Mouse (Mus musculus) heart, embryonic 14.5 days (tissue): ENCODE results near the gene Mucl3. TPM values are rescaled to one million over a fixed set of nuclear protein-coding genes. Genes with fewer than 3 reads are reported as not detected.

Experiments used
- ATAC-seq: fragments of 200-750 bp; cut with Nextera tagmentation; 2 replicates; pipeline ENCODE4 v1.8.0; 2017; ENCODE audit warnings: low read depth, moderate TSS enrichment; ENCODE audit not compliant: insufficient number of reproducible peaks, insufficient read depth, low FRiP score
- H3K27ac ChIP-seq, 2 experiments: fragments of 200-500 bp in 1 of 2; fragments of 300-500 bp in 1 of 2; sonication (generic) in 1 of 2; replicated peaks in 1 of 2; 2 replicates each; pipeline ENCODE4 v1.5.1; 2012 to 2014; ENCODE audit warnings: low read depth in 2 of 2, low read length in 2 of 2, control low read depth in 1 of 2, mild to moderate bottlenecking in 1 of 2, mixed read lengths in 1 of 2; ENCODE audit not compliant: control insufficient read depth in 1 of 2, insufficient read depth in 1 of 2
- H3K27me3 ChIP-seq: fragments of 300-500 bp; sonication (generic); 2 replicates; pipeline ENCODE4 v1.6.1; 2014; ENCODE audit warnings: mild to moderate bottlenecking, low read length, control low read depth; ENCODE audit not compliant: control insufficient read depth, insufficient read depth
- H3K36me3 ChIP-seq: fragments of 300-500 bp; sonication (generic); 2 replicates; pipeline ENCODE4 v1.6.1; 2014; ENCODE audit warnings: mild to moderate bottlenecking, control low read depth, low read length, mixed read lengths; ENCODE audit not compliant: control insufficient read depth, insufficient read depth
- H3K4me1 ChIP-seq, 2 experiments: fragments of 200-500 bp in 1 of 2; fragments of 300-500 bp in 1 of 2; sonication (generic) in 1 of 2; 2 replicates each; pipeline ENCODE4 v1.6.1; 2012 to 2014; ENCODE audit warnings: low read length in 2 of 2, control low read depth in 1 of 2, mixed read lengths in 1 of 2; ENCODE audit not compliant: control insufficient read depth in 2 of 2, insufficient read depth in 2 of 2
- H3K4me2 ChIP-seq: fragments of 300-500 bp; sonication (generic); 2 replicates; pipeline ENCODE4 v1.6.1; 2014; ENCODE audit warnings: mild to moderate bottlenecking, low read length
- H3K4me3 ChIP-seq, 2 experiments: fragments of 200-500 bp in 1 of 2; fragments of 300-500 bp in 1 of 2; sonication (generic) in 1 of 2; 2 replicates each; pipeline ENCODE4 v1.5.1; 2012 to 2014; ENCODE audit warnings: low read length in 2 of 2, mild to moderate bottlenecking in 2 of 2, control low read depth in 1 of 2, low read depth in 1 of 2, moderate library complexity in 1 of 2; ENCODE audit not compliant: control insufficient read depth in 1 of 2, insufficient read depth in 1 of 2
- H3K9ac ChIP-seq: fragments of 300-500 bp; sonication (generic); 2 replicates; pipeline ENCODE4 v1.6.1; 2014; ENCODE audit warnings: mild to moderate bottlenecking, low read length
- H3K9me3 ChIP-seq: fragments of 300-500 bp; sonication (generic); 2 replicates; pipeline ENCODE4 v1.6.1; 2016; ENCODE audit warnings: low read length, control low read depth; ENCODE audit not compliant: control insufficient read depth
- whole genome bisulfite sequencing: fragments of 180-500 bp; shearing (Covaris S2); extraction: QIAGEN DNeasy Blood & Tissue Kit; methylation state at CpG from one replicate; pipeline ENCODE4 v1.1.7; 2014; 5-methylcytosine and 5-hydroxymethylcytosine counted together
- polyA plus RNA-seq: library from polyadenylated mRNA; unstranded; fragments of >200 nt; fragmentation: Nextera tagmentation; extraction: Ambion mirVana; gene quantifications from 2 replicates; pipeline ENCODE4 v1.2.1, GENCODE M21; 2014

The Mucl3 gene
- polyA plus RNA-seq, 1 experiment from 2014 or later = not detected

GRCm38 (mm10) chr17:35680591-35680990 lies 37.1 kb upstream of the Mucl3 start:
- Histone ChIP-seq H3K4me3 (no peak overlapping the region), H3K36me3 (peaks cover 55% of the 10 kb centered on the region), H3K27ac (no peak overlapping the region), H3K9ac (no peak overlapping the region), H3K27me3 (no peaks in the 10 kb centered on the region), H3K9me3 (no peaks in the 10 kb centered on the region), H3K4me1 (no peaks in the 10 kb centered on the region), H3K4me2 (no peak overlapping the region)
- no peak for ATAC-seq
- WGBS = 49% methylated on average over 6 of the region's 6 CpGs

- 1% methylated on average over 23 of the region's 23 CpGs for WGBS
- no peaks in the 10 kb centered on the region for H3K27me3 ChIP-seq
- peak within 1 kb of the TSS; percentile 73 to 76 for H3K4me3 ChIP-seq
- H3K27ac ChIP-seq = peak within 1 kb of the TSS in 1 of 2 experiments; percentile 36; a peak in 1 of 4 replicates
- H3K4me2 ChIP-seq = peak within 1 kb of the TSS; percentile 79
- no peaks in the 10 kb centered on the region for H3K9me3 ChIP-seq
- peaks cover 16% of the 10 kb centered on the region; the same call in 1 of the 2 replicates for H3K36me3 ChIP-seq
- peaks cover 2 to 4% of the 10 kb centered on the region in 2 experiments; a peak in 2 of 4 replicates for H3K4me1 ChIP-seq
- peak; percentile 93 for ATAC-seq
- H3K9ac ChIP-seq = peak within 1 kb of the TSS; percentile 92
These were observed 30.0 kb upstream of the Mucl3 start, which contains the start of gene Gtf2h4 for GRCm38 (mm10) chr17:35673416-35674035. Gene Gtf2h4 (minus strand): TSS chr17:35673739.

DNA sequence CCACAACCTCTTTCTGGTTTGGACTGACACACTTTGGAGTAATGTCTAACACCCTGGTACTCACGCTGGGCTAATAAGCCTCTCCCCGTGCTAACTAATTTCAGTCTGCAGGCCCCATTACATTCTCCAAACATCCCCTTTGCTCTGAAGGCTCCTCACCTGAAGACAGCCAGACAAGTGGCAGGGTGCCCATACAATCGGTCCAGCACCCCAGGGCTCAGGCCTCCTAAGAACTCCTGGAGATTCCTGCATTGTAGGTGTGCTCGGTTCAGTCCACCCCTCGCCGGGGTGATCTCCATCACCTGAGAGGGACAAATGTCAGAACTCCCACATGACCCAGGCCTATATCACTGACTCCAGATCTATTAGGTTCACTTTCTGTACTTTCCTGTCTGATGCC lies 29.0 kb upstream of the Mucl3 start:
- H3K4me1 ChIP-seq = peaks cover 2 to 7% of the 10 kb centered on the region in 2 experiments
- WGBS = 85% methylated on average over 6 of the region's 6 CpGs
- no peak overlapping the region for H3K4me2 ChIP-seq
- no peak overlapping the region for H3K9ac ChIP-seq
- H3K36me3 ChIP-seq = peaks cover 16% of the 10 kb centered on the region; the same call in 1 of the 2 replicates
- no peak overlapping the region for H3K4me3 ChIP-seq
- H3K27me3 ChIP-seq = no peaks in the 10 kb centered on the region
- ATAC-seq = no peak
- H3K9me3 ChIP-seq = no peaks in the 10 kb centered on the region
- H3K27ac ChIP-seq = no peak overlapping the region

- peaks cover 2 to 7% of the 10 kb centered on the region in 2 experiments for H3K4me1 ChIP-seq
- no peak overlapping the region for H3K4me3 ChIP-seq
- no peak overlapping the region for H3K27ac ChIP-seq
- no peak overlapping the region for H3K9ac ChIP-seq
- no peak for ATAC-seq
- H3K27me3 ChIP-seq = no peaks in the 10 kb centered on the region
- H3K36me3 ChIP-seq = peaks cover 16% of the 10 kb centered on the region; the same call in 1 of the 2 replicates
- H3K9me3 ChIP-seq = no peaks in the 10 kb centered on the region
- H3K4me2 ChIP-seq = no peak overlapping the region
- WGBS = 89% methylated on average over 6 of the region's 6 CpGs
These were observed 28.4 kb upstream of the Mucl3 start for GRCm38 (mm10) chr17:35671846-35672245.

- Histone ChIP-seq H3K9me3 (no peaks in the 10 kb centered on the region), H3K9ac (no peak overlapping the region), H3K27ac (no peak overlapping the region), H3K27me3 (no peaks in the 10 kb centered on the region), H3K4me3 (no peak overlapping the region), H3K4me1 (peaks cover 4 to 12% of the 10 kb centered on the region in 2 experiments), H3K4me2 (no peak overlapping the region), H3K36me3 (peaks cover 28% of the 10 kb centered on the region)
- ATAC-seq = no peak
- WGBS = 92% methylated on average over 9 of the region's 9 CpGs
These were observed 26.2 kb upstream of the Mucl3 start for GRCm38 (mm10) chr17:35669731-35670130.

- peak within 1 kb of the TSS; percentile 94 for H3K4me2 ChIP-seq
- peak; percentile 78 for ATAC-seq
- H3K9ac ChIP-seq = peak within 1 kb of the TSS; percentile 91
- H3K27ac ChIP-seq = peak within 1 kb of the TSS; percentile 74 to 80
- peak within 1 kb of the TSS; percentile 77 to 89 for H3K4me3 ChIP-seq
- under 1% methylated on average over 61 of the region's 61 CpGs for WGBS
- no peaks in the 10 kb centered on the region for H3K27me3 ChIP-seq
- peaks cover 2 to 8% of the 10 kb centered on the region in 2 experiments; a peak in 3 of 4 replicates for H3K4me1 ChIP-seq
- H3K36me3 ChIP-seq = peaks cover 47% of the 10 kb centered on the region
- H3K9me3 ChIP-seq = no peaks in the 10 kb centered on the region
These were observed 24.0 kb upstream of the Mucl3 start, which contains the start of gene Vars2 for GRCm38 (mm10) chr17:35667334-35668065. Gene Vars2 (minus strand): TSS chr17:35667592.

DNA sequence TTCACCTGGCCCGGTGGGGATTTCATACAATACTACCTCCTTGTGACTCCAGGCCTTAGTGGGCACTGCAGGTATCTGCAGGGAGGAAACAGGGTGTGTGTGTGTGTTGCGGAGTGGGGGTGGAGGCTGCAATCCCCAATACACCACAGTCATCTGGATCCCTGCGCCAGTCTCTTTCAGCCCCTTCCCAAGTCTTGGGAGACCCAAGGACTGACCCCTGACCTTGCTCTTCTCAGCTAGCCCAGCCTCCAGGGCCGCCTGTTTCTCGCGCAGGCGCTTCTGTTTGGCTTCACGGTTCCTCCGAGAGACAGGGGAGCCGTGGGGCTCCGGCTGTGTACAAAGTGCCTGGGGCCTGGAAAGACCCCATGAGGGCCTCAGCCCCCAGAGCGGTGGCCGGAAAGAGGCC lies 23.4 kb upstream of the Mucl3 start:
- peak; percentile 17 for ATAC-seq
- peak overlapping the region; percentile 94 for H3K4me2 ChIP-seq
- no peaks in the 10 kb centered on the region for H3K27me3 ChIP-seq
- peak overlapping the region; percentile 91 for H3K9ac ChIP-seq
- H3K4me1 ChIP-seq = peaks cover 2 to 8% of the 10 kb centered on the region in 2 experiments; a peak in 3 of 4 replicates
- 6% methylated on average over 13 of the region's 13 CpGs for WGBS
- H3K9me3 ChIP-seq = no peaks in the 10 kb centered on the region
- H3K36me3 ChIP-seq = peaks cover 48% of the 10 kb centered on the region
- peak overlapping the region; percentile 74 to 80 for H3K27ac ChIP-seq
- peak overlapping the region; percentile 77 to 89 for H3K4me3 ChIP-seq
